Mouse (Mus musculus) left cerebral cortex, adult 9 months (tissue): ENCODE results near the gene Tldc1.

Source experiments
- DNase-seq, 2 experiments: peaks; one replicate each; pipeline ENCODE4 v3.0.0; 2022; ENCODE audit warnings: low spot score in 2 of 2

Tldc1 gene

GRCm38 (mm10) chr8:119765761-119766444 lies 12.3 kb downstream of the Tldc1 start:
- DNase-seq = no peak

DNA sequence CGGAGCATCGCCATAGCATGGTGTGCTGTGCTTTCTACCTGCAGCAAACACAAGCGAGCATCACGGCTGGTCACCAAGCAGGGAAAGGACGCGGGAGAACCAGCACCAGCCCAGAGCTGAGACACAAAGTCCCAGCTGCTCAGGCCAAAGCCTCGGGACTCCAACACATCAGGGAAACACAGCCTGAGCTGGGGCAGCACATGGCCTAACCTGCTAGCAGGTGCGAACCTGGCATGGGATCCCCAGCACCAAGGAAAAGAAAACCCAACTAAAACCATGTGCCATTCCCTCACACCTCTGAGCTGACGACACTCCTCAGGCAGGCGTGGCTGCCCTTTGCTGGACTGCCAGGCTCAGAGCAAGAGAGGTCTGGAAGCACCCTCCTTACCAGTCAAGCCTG lies 12.9 kb downstream of the Tldc1 start:
- no peak for DNase-seq

DNA sequence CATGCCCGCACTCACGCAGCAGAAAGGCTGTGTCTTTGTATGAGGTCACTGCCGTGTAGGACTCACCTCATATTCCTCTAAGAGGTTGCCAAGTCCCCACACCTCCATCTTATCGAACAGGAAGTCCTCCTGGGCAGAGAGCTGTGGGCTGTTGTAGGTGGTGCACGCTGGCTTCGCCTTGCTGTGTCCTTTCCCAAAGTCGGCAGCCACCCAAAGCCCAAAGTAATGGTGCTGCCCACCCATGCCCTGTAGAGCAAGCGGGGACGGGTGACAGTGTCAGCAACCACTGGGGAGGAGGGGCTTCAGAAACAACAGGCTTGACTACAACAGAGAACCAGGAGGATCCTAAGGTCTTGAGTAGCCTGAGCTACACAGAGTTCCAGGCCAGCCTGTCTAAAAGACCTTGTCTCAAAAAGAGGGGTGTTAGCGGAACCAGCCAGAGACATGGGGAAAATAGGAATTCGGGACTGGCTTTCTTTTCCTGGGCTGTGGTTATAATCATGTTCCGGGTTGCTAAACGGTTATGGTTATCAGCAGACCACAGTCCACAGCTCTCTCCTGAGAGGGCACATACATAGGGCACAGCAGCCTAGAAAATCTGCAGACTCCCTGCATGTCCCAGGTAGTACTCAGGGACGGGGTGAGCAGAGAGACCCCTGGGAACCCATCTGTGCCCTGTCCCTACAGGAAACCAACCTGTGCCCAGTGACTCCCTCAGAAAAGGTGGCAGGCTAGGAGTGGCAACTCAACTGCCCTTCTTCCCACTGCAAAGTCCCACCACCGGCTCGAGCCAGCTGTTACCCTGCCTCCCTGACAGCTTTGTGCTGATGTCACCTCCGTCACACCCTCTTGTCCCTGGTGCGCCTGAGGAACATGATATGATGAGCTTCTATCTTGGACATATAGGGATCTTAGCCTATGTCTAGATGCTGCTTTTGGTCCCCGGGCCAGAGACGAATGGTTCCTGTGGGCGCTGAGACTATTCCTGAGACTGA lies 15.7 kb downstream of the Tldc1 start:
- DNase-seq = no peak

- DNase-seq = no peak
Observed at GRCm38 (mm10) chr8:119761692-119762091, 16.5 kb downstream of the Tldc1 start.

GRCm38 (mm10) chr8:119756538-119756937 lies 21.7 kb downstream of the Tldc1 start:
- no peak for DNase-seq

- no peak for DNase-seq
Observed at GRCm38 (mm10) chr8:119756147-119756461, 22.1 kb downstream of the Tldc1 start.

GRCm38 (mm10) chr8:119755238-119756146 lies 22.7 kb downstream of the Tldc1 start:
- no peak for DNase-seq

DNA sequence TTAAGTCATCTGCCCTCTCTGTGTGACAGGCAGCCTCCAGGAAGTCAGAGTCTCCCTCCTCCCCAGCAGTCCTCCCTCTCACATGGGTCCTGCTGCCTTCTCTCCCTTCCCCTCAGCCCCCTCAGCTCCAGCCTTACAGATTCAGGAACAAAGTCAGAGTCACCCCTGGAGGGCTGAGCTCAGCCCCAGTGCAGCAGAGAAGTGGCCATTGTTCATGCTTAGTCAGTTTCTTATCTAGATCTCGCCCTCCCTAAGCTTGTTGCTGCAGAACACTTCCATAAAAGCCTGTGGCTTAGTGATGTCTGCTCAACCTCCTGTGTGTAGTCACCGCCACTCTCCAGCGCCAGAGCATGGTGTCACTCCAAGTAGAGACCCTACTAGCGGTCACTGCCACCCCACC lies 33.6 kb downstream of the Tldc1 start:
- DNase-seq = no peak

DNA sequence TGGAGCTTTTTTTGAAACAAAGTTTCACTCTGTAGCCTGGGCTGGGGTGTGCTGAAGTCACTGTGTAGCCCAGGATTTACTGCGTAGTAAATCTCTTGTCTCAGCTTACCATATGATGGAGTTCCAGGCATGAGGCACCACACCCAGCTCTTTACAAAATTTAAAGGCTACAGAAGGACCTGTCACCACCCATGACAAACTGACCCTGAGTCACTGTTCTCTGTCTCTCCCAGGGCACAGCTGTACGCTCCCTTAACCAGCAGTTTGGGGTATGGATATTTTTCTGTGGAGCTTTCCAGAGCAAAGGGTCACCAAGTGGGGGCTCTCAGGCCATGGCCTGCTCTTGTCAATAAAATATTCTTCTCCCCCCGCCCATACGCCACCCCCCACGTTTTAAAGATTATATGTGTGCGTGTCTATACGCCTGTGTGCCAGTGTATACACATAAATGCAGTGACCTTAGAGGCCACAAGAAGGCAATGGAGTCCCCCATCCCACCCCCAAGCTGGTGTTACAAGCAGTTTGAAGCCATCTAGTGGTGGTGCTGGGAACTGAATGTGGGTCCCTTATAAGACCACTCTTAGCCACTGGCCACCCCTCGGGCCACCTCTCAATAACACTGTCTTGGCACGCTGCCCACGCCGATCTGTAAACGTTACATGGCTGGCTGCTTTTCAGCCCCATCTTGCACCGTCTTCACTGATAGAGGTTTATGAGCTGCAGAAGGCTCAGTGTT lies 34.8 kb downstream of the Tldc1 start:
- DNase-seq = peak in 1 of 2 experiments; percentile 22

DNA sequence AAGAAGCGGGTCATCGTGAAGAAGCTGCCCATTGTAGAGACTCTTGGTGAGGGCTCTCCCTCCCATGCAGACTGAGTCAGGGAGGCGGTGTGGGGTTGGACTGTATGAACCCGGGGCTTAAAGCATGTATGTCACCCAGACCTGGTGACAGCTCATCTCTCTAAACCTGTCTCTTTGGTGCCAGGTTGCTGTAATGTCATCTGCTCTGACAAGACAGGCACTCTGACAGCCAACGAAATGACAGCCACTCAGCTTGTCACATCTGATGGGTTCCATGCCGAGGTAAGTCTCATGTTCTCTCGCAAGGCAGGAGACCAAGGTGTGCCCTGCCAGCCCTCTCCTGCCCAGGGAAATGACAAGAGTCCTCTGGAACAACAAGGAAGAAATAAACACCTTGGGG lies 35.8 kb downstream of the Tldc1 start:
- no peak for DNase-seq

DNA sequence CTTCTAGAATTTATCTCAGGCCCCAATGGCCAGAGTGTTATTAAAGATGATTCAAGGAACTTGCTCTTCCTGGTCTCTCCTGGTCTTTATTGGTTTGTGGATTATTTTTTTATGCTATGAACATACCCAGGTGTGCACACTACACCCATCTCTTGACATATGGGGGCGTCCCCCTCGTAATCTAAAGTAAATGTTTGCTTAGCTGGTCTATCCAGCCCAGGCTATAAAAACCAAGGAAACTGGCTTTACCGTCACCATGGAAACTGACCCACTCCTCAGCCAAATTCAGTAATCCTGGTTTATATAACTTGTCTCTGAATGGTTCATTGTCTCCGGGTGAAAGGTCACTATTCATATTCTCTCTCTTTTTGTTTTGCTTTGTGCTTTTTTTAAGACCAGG lies 37.6 kb downstream of the Tldc1 start:
- DNase-seq = no peak

- no peak for DNase-seq
Observed at GRCm38 (mm10) chr8:119738129-119738907, 39.9 kb downstream of the Tldc1 start.

GRCm38 (mm10) chr8:119737093-119737900 lies 40.9 kb downstream of the Tldc1 start:
- no peak for DNase-seq

DNA sequence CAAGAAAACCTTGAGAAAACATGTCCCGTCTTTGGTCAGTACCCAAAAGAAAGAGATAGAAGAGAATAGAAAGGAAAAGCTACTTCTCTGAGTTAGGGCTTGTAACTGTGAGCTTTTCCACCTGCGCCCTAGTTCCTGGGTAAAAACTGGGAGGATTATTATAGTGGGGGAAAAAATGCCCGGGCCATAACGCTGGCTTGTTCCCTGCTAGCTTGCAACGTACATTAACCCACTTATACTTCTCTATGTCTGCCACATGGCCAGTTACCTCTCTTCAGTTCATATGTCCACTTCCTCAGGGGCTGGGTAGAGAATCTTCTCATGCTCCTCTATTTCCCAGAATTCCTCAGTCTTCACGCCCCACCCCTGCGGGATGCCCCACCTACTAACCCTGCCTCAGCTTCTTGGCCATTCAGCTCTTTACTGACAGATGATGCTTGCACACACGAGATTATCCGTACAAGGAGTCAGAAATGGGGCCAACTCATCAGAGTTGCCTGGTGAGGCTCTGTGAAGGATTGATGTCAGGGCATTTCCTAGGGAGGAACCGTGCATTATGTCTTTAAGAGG lies 41.8 kb downstream of the Tldc1 start:
- DNase-seq = no peak

GRCm38 (mm10) chr8:119732072-119732471 lies 46.1 kb downstream of the Tldc1 start:
- DNase-seq = no peak

DNA sequence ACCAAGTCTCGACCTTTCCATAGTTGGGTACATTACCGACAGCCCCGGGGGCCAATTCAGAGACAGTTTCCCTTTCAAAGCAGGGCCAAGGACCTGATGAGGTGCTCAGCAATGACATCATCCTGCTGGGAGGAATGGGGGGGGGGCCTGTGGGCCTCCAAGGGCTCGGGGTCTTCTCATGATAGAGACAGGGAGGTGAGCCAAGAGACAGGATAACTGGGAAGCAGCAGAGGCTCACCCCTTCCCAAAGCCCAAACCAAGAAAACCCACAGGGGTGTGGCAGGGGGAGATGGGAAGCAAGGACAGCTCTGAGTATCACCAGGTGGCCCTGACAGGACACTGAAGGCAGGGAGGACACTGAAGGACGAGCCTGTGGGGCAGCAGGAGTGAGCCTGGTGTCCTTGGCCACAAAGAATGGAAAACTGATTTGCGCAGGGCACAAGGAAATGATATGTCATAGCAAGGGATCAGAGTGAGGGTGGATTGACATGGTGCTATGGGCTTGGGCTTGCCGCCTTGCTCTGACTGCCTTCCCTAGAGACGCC lies 49.8 kb downstream of the Tldc1 start:
- no peak for DNase-seq

- no peak for DNase-seq
Observed at GRCm38 (mm10) chr8:119727093-119727492, 51.1 kb downstream of the Tldc1 start.

- DNase-seq = no peak
Observed at GRCm38 (mm10) chr8:119724596-119724995, 53.6 kb downstream of the Tldc1 start.

- no peak for DNase-seq
Observed at GRCm38 (mm10) chr8:119723676-119724075, 54.5 kb downstream of the Tldc1 start.
